Mouse (Mus musculus) heart, adult 2 months (tissue): ENCODE results near the gene Map6d1.

Source experiments
- CTCF ChIP-seq: fragments of 200-600 bp; IDR thresholded peaks from 2 replicates; pipeline ENCODE4 v1.8.1; 2022; ENCODE audit warnings: antibody characterized with exemption, mild to moderate bottlenecking, moderate library complexity
- POLR2A ChIP-seq: fragments of 200-500 bp; IDR thresholded peaks from 2 replicates; pipeline ENCODE4 v1.6.1; 2011; ENCODE audit warnings: mild to moderate bottlenecking, low read depth, low read length, control low read depth; ENCODE audit not compliant: insufficient read depth

DNA sequence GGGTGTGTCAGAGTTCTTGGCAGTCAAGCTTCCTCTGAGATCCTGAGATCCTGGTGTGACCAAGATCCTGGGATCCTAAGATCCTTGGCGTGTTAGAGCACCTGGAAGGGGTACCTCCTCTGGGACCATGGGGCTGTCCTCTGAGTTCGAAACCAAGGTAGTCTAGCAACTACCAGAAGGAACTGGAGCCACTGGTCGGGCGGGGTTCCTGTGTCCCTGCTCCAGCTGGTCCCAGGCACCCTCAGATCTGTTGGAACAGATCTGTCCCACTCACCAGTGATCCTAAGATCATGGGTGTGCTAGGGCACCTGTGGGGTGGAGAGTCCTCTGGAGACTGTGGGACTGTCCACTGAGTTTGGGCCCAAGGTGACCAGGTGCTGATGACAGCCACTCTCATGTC lies 14.5 kb downstream of the Map6d1 start:
- TF ChIP-seq CTCF (no peak), POLR2A (no peak)
